Mouse (Mus musculus) limb, embryonic 14.5 days (tissue): ENCODE data around the gene Ctnnbl1. TPM values are rescaled to one million over a fixed set of nuclear protein-coding genes. Genes with fewer than 3 reads are reported as not detected.

Source experiments
- ATAC-seq: fragments of 200-750 bp; cut with Nextera tagmentation; 2 replicates; pipeline ENCODE4 v1.8.0; 2017; ENCODE audit warnings: low read depth, moderate number of reproducible peaks, moderate TSS enrichment; ENCODE audit not compliant: low FRiP score
- DNase-seq: peaks from one replicate; pipeline ENCODE4 v3.0.0-alpha.2; 2015; ENCODE audit warnings: low spot score
- H3K27ac ChIP-seq: fragments of 300-500 bp; sonication (generic); replicated peaks from 2 replicates; pipeline ENCODE4 v1.5.1; 2014; ENCODE audit warnings: low read depth, mild to moderate bottlenecking, low read length, moderate library complexity, mixed read lengths
- H3K27me3 ChIP-seq: fragments of 300-500 bp; sonication (generic); 2 replicates; pipeline ENCODE4 v1.6.1; 2014; ENCODE audit warnings: low read length, mixed read lengths; ENCODE audit not compliant: control insufficient read depth, insufficient read depth
- H3K36me3 ChIP-seq: fragments of 300-500 bp; sonication (generic); 2 replicates; pipeline ENCODE4 v1.6.1; 2014; ENCODE audit warnings: mild to moderate bottlenecking, low read length, moderate library complexity, mixed read lengths; ENCODE audit not compliant: control insufficient read depth, insufficient read depth
- H3K4me1 ChIP-seq: fragments of 300-500 bp; sonication (generic); 2 replicates; pipeline ENCODE4 v1.6.1; 2014; ENCODE audit warnings: antibody characterized with exemption, low read length, mixed read lengths; ENCODE audit not compliant: control insufficient read depth, insufficient read depth
- H3K4me2 ChIP-seq: fragments of 300-500 bp; sonication (generic); replicated peaks from 2 replicates; pipeline ENCODE4 v1.6.1; 2014; ENCODE audit warnings: low read depth, mild to moderate bottlenecking, low read length, moderate library complexity; ENCODE audit not compliant: severe bottlenecking
- H3K4me3 ChIP-seq: fragments of 300-500 bp; sonication (generic); replicated peaks from 2 replicates; pipeline ENCODE4 v1.5.1; 2014; ENCODE audit warnings: low read length
- H3K9ac ChIP-seq: fragments of 300-500 bp; sonication (generic); 2 replicates; pipeline ENCODE4 v1.6.1; 2014; ENCODE audit warnings: mild to moderate bottlenecking, low read depth, low read length, moderate library complexity; ENCODE audit not compliant: severe bottlenecking
- H3K9me3 ChIP-seq: fragments of 300-500 bp; sonication (generic); 2 replicates; pipeline ENCODE4 v1.6.1; 2016; ENCODE audit warnings: low read length; ENCODE audit not compliant: control insufficient read depth
- POLR2A ChIP-seq: fragments of 200-500 bp; IDR thresholded peaks from 2 replicates; pipeline ENCODE4 v1.8.0; 2012; ENCODE audit warnings: inconsistent platforms, mild to moderate bottlenecking, moderate library complexity, borderline replicate concordance; ENCODE audit not compliant: insufficient read depth, insufficient read length; ENCODE audit errors: extremely low read depth
- WGBS: fragments of 180-500 bp; shearing (Covaris S2); extraction: QIAGEN DNeasy Blood & Tissue Kit; methylation state at CpG from one replicate; pipeline ENCODE4 v1.1.7; 2014; 5-methylcytosine and 5-hydroxymethylcytosine counted together
- polyA plus RNA-seq, 2 experiments: library from polyadenylated mRNA; depleted of rRNA in 1 of 2; stranded (reverse) in 1 of 2; unstranded in 1 of 2; fragments of >200 nt; fragmentation: Nextera tagmentation in 1 of 2; extraction: Ambion mirVana in 1 of 2; gene quantifications; 2 replicates each; pipeline versions ENCODE4 v1.2.1 to v1.2.3; 2012 to 2014

Gene Ctnnbl1
- polyA plus RNA-seq, 2 experiments: 40.3 to 55.6 TPM

DNA sequence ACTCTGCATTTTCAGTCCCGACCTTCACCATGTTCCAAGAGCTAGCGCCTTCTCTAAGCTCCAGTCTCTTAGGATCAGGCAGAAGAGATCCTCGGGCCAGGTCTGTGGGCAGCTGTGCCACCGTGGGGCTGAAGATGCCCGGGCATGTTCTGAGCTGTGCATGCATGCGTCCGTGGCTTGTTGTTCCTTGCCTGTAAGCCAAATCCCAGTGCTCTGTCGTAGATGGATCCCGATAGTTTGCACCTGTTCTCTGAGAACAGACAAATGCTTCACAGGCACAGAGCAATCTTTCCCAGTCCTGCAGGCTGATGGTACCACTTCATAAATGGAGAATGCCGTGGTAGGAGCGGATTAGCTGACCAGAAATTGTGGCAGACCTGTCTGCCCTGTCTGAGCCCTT lies 87.0 kb downstream of the Ctnnbl1 start:
- 88% methylated on average over 11 of the region's 11 CpGs for WGBS

GRCm38 (mm10) chr2:157830101-157830500 lies 92.9 kb downstream of the Ctnnbl1 start:
- H3K9ac ChIP-seq: no peak overlapping the region
- H3K27ac ChIP-seq: no peak overlapping the region
- no peaks in the 10 kb centered on the region for H3K27me3 ChIP-seq
- ATAC-seq (no peak), DNase-seq (no peak)
- no peak for TF ChIP-seq POLR2A
- no peak overlapping the region for H3K4me2 ChIP-seq
- WGBS: 78% methylated on average over 6 of the region's 6 CpGs
- no peaks in the 10 kb centered on the region for H3K9me3 ChIP-seq
- no peaks in the 10 kb centered on the region for H3K36me3 ChIP-seq
- H3K4me3 ChIP-seq: no peak overlapping the region
- peaks cover 7% of the 10 kb centered on the region; the same call in 1 of the 2 replicates for H3K4me1 ChIP-seq

More for the DNA sequence above, 87.0 kb downstream of the Ctnnbl1 start:
- Histone ChIP-seq H3K27ac (no peak overlapping the region), H3K4me3 (no peak overlapping the region), H3K36me3 (peaks cover 6% of the 10 kb centered on the region; the same call in 1 of the 2 replicates), H3K4me2 (no peak overlapping the region), H3K9ac (no peak overlapping the region), H3K4me1 (no peaks in the 10 kb centered on the region; the same call in 1 of the 2 replicates), H3K9me3 (no peaks in the 10 kb centered on the region), H3K27me3 (no peaks in the 10 kb centered on the region)
- ATAC-seq (no peak), DNase-seq (no peak)
- TF ChIP-seq POLR2A: no peak

DNA sequence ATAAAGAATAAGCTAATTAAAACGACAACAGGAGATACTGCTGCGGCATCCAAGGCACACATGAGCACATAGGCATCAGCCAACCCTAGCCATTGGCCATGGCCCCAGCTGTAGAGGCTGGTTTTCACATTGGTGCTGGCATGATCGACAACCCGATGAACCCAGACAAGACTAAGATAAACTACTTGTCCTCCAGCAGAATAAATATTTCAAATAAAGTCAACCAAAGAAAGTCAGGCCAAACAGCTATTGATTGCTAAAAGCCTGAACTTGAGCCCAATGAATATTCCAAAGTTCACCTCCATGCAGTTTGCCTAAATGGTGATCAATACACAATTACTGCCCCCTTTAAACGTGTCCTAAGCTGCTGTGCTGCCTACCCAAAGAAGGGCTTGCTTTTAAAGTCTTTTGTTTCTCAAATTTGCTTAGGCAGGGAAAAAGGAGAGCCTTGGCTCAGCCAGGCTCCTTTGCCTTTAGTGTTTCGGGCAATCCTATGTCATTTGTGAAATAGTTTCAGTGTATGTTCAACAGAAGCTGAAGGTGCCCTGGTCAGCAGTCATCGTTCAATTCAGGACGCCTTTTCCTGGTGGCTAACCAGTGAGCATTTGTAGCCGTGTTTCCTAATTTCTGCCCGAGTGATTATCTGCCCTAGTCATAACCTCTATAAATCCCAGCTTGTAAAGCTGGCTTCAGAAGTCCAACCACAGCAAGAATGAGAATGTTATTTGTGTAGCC lies 93.6 kb downstream of the Ctnnbl1 start:
- TF ChIP-seq POLR2A: no peak
- WGBS: 61% methylated on average over 10 of the region's 10 CpGs
- ATAC-seq: no peak
- H3K36me3 ChIP-seq: no peaks in the 10 kb centered on the region
- peaks cover 7% of the 10 kb centered on the region; the same call in 1 of the 2 replicates for H3K4me1 ChIP-seq
- no peak overlapping the region for H3K4me3 ChIP-seq
- DNase-seq: no peak
- no peaks in the 10 kb centered on the region for H3K9me3 ChIP-seq
- H3K27ac ChIP-seq: no peak overlapping the region
- H3K27me3 ChIP-seq: no peaks in the 10 kb centered on the region
- H3K9ac ChIP-seq: no peak overlapping the region
- H3K4me2 ChIP-seq: no peak overlapping the region

DNA sequence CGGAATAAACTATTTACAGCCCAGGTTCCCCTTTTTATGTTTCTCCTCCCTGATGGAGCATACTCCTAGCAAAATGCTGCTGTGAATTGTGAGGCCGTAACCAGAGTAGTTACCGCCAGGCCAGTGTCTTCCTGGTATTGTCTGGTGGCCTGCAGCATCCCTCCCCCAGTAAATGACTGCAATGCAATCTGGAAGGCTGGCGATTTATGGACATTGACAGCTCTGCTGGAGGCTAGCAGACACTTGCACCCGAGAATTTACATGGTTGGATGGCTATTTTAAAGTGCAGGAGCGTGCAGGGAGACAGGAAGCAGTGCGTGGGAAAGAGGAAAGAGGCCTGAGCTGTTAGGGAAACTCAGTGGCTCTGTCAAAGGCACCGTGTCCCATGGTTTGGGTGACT lies 99.8 kb downstream of the Ctnnbl1 start:
- TF ChIP-seq POLR2A: no peak
- H3K9me3 ChIP-seq: no peaks in the 10 kb centered on the region
- no peak overlapping the region for H3K4me2 ChIP-seq
- H3K4me3 ChIP-seq: no peak overlapping the region
- no peak overlapping the region for H3K27ac ChIP-seq
- WGBS: 51% methylated on average over 8 of the region's 8 CpGs
- no peak overlapping the region for H3K9ac ChIP-seq
- no peaks in the 10 kb centered on the region for H3K4me1 ChIP-seq
- no peaks in the 10 kb centered on the region for H3K27me3 ChIP-seq
- ATAC-seq: no peak
- peaks cover 18% of the 10 kb centered on the region; the same call in 1 of the 2 replicates for H3K36me3 ChIP-seq
- no peak for DNase-seq

DNA sequence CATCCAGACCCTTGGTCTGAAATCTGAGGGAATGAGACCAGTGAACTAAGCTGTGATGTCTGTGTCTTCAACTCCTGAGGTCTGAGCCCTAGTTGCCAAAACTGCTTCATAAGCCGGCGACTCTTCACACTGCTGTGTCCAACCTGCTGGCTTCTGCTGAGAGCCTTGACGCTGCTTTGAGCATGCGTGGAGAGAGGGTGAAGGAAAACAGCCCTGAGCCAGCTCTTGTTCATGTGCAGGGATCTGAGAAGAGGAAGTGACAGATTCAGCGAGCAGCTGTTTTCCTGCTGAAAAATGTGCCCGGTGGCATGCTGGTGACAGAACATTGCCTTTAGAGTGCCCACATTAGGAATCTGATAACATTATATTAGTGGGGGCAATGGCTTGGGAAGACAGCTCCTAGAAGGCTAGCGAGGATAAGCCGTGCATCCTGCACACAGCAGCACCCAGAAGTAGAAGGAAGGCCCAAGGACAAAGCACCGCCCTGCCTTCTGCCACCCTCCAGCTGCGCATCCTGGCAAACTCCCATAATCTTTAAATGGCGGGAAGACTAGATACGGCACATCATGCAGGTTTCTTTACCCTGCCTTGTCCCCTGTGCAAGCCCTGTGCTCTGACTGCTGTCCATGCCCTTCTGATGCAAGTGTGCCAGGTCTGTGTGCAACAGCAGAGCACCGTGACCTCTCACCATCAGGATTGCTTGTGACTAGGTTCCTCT lies 101.2 kb downstream of the Ctnnbl1 start:
- no peak for ATAC-seq
- no peak for DNase-seq
- Histone ChIP-seq H3K4me1 (no peaks in the 10 kb centered on the region), H3K9ac (no peak overlapping the region), H3K4me3 (no peak overlapping the region), H3K36me3 (peaks cover 18% of the 10 kb centered on the region; the same call in 1 of the 2 replicates), H3K27me3 (no peaks in the 10 kb centered on the region), H3K27ac (no peak overlapping the region), H3K4me2 (no peak overlapping the region), H3K9me3 (no peaks in the 10 kb centered on the region)
- no peak for TF ChIP-seq POLR2A
- WGBS: 91% methylated on average over 13 of the region's 13 CpGs
